Mouse (Mus musculus): ENCODE results near the gene 4921507P07Rik. TPM values are rescaled to one million over a fixed set of nuclear protein-coding genes. Genes with fewer than 3 reads are reported as not detected.

The 4921507P07Rik gene
- polyA plus RNA-seq, 1 experiment from 2014 or later = 0.49 TPM

DNA sequence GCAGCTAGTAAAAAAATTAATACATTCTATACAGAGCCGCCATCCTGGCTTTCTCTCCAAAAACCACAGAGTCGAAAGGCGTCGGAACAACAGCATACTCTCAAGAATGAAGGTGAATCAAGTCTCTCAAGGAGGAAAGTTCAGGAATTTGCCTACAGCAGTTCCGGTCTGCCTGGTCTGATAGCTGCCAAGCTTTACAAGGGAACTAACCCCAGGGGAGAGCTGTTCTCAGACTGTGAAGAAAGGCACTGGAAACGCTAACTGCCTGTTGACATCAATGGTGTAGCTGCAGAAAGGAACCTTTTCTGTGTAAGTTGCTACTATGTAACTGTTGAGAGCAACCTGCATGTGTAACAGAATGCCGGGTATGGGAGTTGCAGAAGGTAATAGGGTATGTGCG, 64.5 kb downstream of the 4921507P07Rik start:
- no peaks in the 10 kb centered on the region for H3K36me3 ChIP-seq
- H3K4me1 ChIP-seq = peaks cover 3% of the 10 kb centered on the region
- H3K4me2 ChIP-seq (replicated peaks) = no peak overlapping the region
- H3K27ac ChIP-seq (replicated peaks) = no peak overlapping the region
- no peak for ATAC-seq (ENCODE audit: insufficient number of reproducible peaks, low FRiP score, low TSS enrichment, low read depth)
- 48% methylated on average over 8 of the region's 8 CpGs for WGBS
- H3K9ac ChIP-seq = no peak overlapping the region
- H3K9me3 ChIP-seq (replicated peaks) = no peaks in the 10 kb centered on the region
- no peaks in the 10 kb centered on the region for H3K27me3 ChIP-seq
- no peak overlapping the region for H3K4me3 ChIP-seq (replicated peaks)

DNA sequence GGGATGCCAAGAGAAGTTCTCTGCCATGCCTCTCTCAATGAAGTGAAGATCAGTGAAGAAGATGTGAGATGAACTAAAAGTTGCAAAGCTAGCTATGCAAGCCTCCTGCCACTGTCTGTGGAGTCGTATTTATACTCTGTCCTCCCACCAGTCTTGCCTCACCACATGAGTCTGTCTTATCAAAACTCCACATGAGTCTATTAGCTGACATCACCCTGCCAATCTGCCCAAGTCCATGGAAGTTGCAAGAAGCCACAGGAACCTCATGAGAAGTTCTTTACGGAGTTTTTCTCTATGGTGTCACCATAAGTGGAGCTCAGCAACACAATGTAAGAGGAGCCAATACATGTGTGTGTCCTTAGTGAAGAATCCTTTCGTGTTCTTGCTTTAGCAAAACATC, 65.4 kb downstream of the 4921507P07Rik start:
- H3K36me3 ChIP-seq = no peaks in the 10 kb centered on the region
- no peak overlapping the region for H3K4me3 ChIP-seq (replicated peaks)
- no peak for ATAC-seq (ENCODE audit: insufficient number of reproducible peaks, low FRiP score, low TSS enrichment, low read depth)
- H3K4me2 ChIP-seq (replicated peaks) = no peak overlapping the region
- H3K27me3 ChIP-seq = no peaks in the 10 kb centered on the region
- 0 out of 2 replicates have a peak, but pooled peaks cover 3% of the 10 kb centered on the region for H3K4me1 ChIP-seq
- no peak overlapping the region for H3K9ac ChIP-seq
- H3K9me3 ChIP-seq (replicated peaks) = no peaks in the 10 kb centered on the region
- WGBS = 62% methylated on average over 3 of the region's 3 CpGs
- H3K27ac ChIP-seq (replicated peaks) = no peak overlapping the region

DNA sequence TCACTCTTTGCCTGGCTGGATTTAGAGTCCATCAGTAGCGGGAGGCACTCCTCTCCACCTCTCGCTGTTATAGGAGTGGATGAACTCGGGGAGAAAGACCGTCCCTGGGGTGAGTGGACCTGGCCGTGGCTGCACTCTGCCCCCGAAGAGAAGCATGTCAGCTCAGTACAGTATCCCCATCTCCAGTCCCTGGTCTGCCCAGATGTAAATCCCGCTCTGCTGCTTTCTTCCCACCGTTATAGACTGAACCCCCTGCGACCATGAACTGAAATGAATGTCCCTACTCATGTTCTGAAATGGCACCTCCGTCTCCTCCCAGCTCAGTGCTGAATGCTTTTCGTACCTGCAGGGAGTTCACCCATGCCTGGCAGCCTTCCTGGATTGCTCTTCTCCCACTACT, 67.2 kb downstream of the 4921507P07Rik start:
- WGBS = 85% methylated on average over 11 of the region's 11 CpGs
- ATAC-seq (ENCODE audit: insufficient number of reproducible peaks, low FRiP score, low TSS enrichment, low read depth) = no peak

DNA sequence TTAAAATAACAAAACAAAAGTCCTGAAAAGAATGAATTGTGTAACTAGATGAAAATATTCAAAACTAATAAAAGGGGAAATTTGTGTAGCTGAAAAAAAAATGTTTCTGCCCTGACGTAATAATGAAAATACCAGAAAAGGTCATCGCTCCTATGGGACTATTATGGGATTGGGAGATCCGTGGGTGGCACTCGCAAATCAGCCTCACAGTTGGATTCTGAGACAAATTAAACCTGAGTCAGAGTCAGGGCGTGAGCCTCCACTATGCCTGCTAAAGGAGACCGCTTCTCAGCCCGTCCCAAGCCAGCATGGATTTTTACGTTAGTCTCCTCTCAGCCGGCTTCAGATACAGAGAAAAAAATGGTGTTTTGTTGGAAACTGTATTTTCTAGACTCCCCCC, 69.0 kb downstream of the 4921507P07Rik start:
- Histone ChIP-seq H3K4me3 (replicated peaks) (no peak overlapping the region), H3K27me3 (no peaks in the 10 kb centered on the region), H3K4me2 (replicated peaks) (no peak overlapping the region), H3K27ac (replicated peaks) (no peak overlapping the region), H3K4me1 (0 out of 2 replicates have a peak, but pooled peaks cover 3% of the 10 kb centered on the region), H3K9ac (no peak overlapping the region), H3K9me3 (replicated peaks) (no peaks in the 10 kb centered on the region), H3K36me3 (no peaks in the 10 kb centered on the region)
- no peak for ATAC-seq (ENCODE audit: insufficient number of reproducible peaks, low FRiP score, low TSS enrichment, low read depth)
- WGBS = 64% methylated on average over 9 of the region's 9 CpGs

More for the DNA sequence above, 67.2 kb downstream of the 4921507P07Rik start:
- Histone ChIP-seq H3K9me3 (replicated peaks) (no peaks in the 10 kb centered on the region), H3K9ac (no peak overlapping the region), H3K27me3 (no peaks in the 10 kb centered on the region), H3K27ac (replicated peaks) (no peak overlapping the region), H3K4me1 (0 out of 2 replicates have a peak, but pooled peaks cover 3% of the 10 kb centered on the region), H3K4me3 (replicated peaks) (no peak overlapping the region), H3K36me3 (no peaks in the 10 kb centered on the region), H3K4me2 (replicated peaks) (no peak overlapping the region)

DNA sequence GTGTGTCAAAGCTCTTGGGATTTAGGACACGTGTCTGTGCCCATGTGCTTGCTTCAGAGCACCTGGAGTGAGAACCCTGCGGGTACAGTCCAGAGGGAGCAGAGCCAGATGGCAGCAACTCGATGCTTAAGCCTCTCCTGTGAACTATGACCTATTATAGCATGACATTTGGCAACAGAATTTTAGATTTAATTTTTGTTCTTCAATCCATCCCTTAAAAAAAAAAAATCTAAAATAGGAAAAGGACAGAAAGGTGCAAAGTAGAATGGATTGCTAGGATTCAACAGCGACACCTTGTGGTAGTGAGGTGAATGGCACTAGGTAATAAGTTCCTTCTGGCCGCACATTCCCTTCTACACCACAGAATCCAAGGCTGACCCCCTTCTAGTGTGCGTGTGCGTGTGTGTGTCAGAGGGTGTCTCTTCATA, 69.8 kb downstream of the 4921507P07Rik start:
- ATAC-seq (ENCODE audit: insufficient number of reproducible peaks, low FRiP score, low TSS enrichment, low read depth) = no peak; the same call in 1 of the 2 replicates
- H3K27ac ChIP-seq (replicated peaks) = no peak overlapping the region
- H3K9me3 ChIP-seq (replicated peaks) = no peaks in the 10 kb centered on the region
- 0 out of 2 replicates have a peak, but pooled peaks cover 3% of the 10 kb centered on the region for H3K4me1 ChIP-seq
- H3K27me3 ChIP-seq = no peaks in the 10 kb centered on the region
- 20% methylated on average over 7 of the region's 7 CpGs for whole genome bisulfite sequencing
- H3K9ac ChIP-seq = no peak overlapping the region
- no peaks in the 10 kb centered on the region for H3K36me3 ChIP-seq
- no peak overlapping the region for H3K4me3 ChIP-seq (replicated peaks)
- H3K4me2 ChIP-seq (replicated peaks) = no peak overlapping the region

DNA sequence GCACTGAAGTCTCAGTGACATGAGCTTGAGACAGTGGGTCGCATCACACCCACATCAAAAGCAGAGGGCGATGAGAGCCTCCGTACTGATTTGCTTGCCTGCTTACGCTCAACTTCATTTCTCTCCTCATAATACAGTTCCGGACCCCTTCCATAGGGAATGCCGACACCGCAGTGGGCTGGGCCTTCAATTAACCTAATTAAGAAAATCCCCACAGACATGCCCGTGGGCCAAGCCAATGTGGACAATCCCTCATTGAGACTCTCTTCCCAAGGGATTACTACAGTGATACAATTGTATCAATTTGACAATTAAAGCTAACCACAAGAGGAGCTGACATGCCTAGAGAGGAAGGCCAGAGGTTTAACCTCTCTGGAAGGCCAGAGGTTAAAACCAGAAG, 70.6 kb downstream of the 4921507P07Rik start:
- Histone ChIP-seq H3K4me3 (replicated peaks) (no peak overlapping the region), H3K36me3 (no peaks in the 10 kb centered on the region), H3K4me1 (0 out of 2 replicates have a peak, but pooled peaks cover 3% of the 10 kb centered on the region), H3K4me2 (replicated peaks) (no peak overlapping the region), H3K9me3 (replicated peaks) (no peaks in the 10 kb centered on the region), H3K9ac (no peak overlapping the region), H3K27ac (replicated peaks) (no peak overlapping the region), H3K27me3 (no peaks in the 10 kb centered on the region)
- no peak for ATAC-seq (ENCODE audit: insufficient number of reproducible peaks, low FRiP score, low TSS enrichment, low read depth)
- WGBS = 64% methylated on average over 8 of the region's 8 CpGs

DNA sequence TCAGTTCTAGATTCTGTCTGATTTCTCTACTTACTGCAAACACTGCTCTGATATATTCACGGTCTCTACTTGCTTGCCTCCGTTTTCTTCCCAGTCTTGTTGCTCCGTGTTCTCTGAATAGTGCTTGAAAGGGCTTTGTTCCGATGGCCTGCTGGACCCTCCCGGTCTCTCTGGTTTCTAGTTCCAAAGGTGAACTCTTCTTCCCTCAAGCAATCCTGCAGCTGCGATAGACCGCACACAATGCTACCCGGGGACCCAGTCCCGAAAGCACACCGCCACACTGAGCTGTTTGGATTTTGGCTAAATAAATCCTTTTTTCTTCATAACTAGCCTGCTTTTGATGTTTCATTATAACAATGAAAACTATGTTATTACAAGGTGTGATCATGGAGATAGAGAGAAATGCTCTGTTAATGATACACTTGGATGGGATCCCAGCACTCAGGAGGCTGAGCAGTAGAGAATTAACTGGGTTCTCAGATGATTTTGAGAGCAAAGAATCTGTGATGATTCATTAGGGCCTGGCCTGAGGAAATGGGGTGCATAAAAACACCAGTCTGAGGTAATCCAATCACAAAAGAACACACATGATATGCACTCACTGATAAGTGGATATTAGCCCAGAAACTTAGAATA, 72.1 kb downstream of the 4921507P07Rik start:
- Histone ChIP-seq H3K36me3 (no peaks in the 10 kb centered on the region), H3K27me3 (no peaks in the 10 kb centered on the region), H3K9me3 (replicated peaks) (no peaks in the 10 kb centered on the region), H3K9ac (no peak overlapping the region), H3K4me2 (replicated peaks) (no peak overlapping the region), H3K4me1 (0 out of 2 replicates have a peak, but pooled peaks cover 3% of the 10 kb centered on the region), H3K27ac (replicated peaks) (no peak overlapping the region), H3K4me3 (replicated peaks) (no peak overlapping the region)
- WGBS = 83% methylated on average over 10 of the region's 10 CpGs
- no peak for ATAC-seq (ENCODE audit: insufficient number of reproducible peaks, low FRiP score, low TSS enrichment, low read depth)

Small RNA genes lying within 50 kb of the gene (microRNA-seq; reads per million reads assigned to microRNA genes)
- gene Mir6371 (ENCODE audit: borderline number of aligned reads) = not detected

Other genes starting within 250 kb of the 4921507P07Rik start
- 12.2 and 14.5 TPM in 2 replicates for gene Osbpl3, start 140.4 kb downstream of the 4921507P07Rik start, polyA plus RNA-seq (2015; fragmentation: Nextera tagmentation; extraction: Ambion mirVana)
- gene Cycs, start 30.1 kb downstream of the 4921507P07Rik start, polyA plus RNA-seq (2015; fragmentation: Nextera tagmentation; extraction: Ambion mirVana) = 51.6 and 55.3 TPM in 2 replicates
- 0.21 TPM in 1 of 2 replicates, not detected in the other for gene Npvf, start 57.8 kb upstream of the 4921507P07Rik start, polyA plus RNA-seq (2015; fragmentation: Nextera tagmentation; extraction: Ambion mirVana)

Data from embryonic facial prominence, embryonic 15.5 days (tissue).